Mouse (Mus musculus) gastrocnemius, postnatal 14 days (tissue): ENCODE data around the gene Nprl2. TPM values are rescaled to one million over a fixed set of nuclear protein-coding genes. Genes with fewer than 3 reads are reported as not detected.

Experiments used
- DNase-seq: peaks from one replicate; pipeline ENCODE4 v3.0.0; 2021; ENCODE audit warnings: mixed read lengths
- intact Hi-C: fragments of 180-260 bp; cut with DNase I; formaldehyde crosslinking; loops from one replicate; pipeline ENCODE4 v1.15.1; 2025; ENCODE audit warnings: low total_unique reads
- long read RNA-seq, 2 experiments: library from polyadenylated mRNA; stranded (forward); transcript quantifications; one replicate each; pipeline ENCODE4 v2.0.0; 2021
- total RNA-seq, 2 experiments: library from RNA; stranded (reverse); gene quantifications; 2 replicates each; pipeline ENCODE4 v1.2.3; 2021

The Nprl2 gene
- 1 to 10 TPM; 7.5 to 7.7 TPM for total RNA-seq
- long read RNA-seq, experiment 1, transcript Nprl2-201 (11 exons, 1,441 nt), result major isoform, 16 of 18 reads
- long read RNA-seq, experiment 1, partial matches to known transcripts, result 1 of 18 reads
- long read RNA-seq, experiment 1, other reads (novel, unspliced or antisense), result 1 of 18 reads
- long read RNA-seq, experiment 2, transcript Nprl2-201 (11 exons, 1,441 nt), result major isoform, 9 of 10 reads
- long read RNA-seq, experiment 2, partial matches to known transcripts, result 0 of 10 reads
- long read RNA-seq, experiment 2, other reads (novel, unspliced or antisense), result 1 of 10 reads

DNA sequence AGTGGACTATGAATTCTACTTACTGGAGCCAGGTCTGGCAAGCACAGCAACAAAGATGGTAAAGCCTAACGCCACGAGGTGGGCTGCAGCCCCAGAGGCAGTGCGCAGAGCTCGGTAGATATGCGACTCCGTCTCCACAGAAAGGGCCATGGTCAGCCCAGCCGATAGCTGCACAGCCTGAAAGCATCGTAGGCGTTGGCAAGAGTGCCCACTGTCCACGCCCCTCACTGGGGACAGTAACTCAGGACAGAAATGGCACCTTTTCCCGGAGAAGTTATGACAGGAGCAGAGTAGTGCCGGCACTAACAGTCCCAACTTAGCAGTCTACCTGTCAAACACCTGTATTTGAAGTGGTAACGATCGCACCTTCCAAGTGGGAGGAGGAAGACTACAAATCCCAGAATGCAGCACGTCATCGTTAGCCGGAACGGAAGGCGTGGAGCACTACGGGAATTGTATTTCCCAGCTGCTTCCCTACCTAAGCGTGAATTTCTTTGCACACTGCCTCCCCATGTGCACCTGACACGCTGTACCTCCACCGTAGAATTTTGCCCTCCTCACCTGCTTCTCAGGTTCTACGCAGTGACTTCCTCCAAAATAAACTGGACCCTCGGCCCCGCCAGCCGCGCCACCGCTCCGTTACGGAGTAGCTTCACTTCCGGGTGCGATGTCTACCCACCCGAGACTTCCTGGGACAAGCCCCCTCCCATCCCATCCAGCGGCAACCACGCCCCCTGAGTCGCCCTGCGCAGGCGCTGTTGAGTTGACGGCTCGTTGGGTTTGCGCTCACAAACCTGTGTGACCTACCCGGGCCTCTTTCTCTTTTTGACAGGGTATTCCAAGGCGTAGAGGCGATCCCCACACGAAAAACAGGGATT lies at the start of gene Nprl2, which contains the start of gene Cyb561d2:
Gene Nprl2, plus strand, starts transcription at position 753 of the 878 bp plus-strand sequence.
Gene Cyb561d2, minus strand, starts transcription at position 720 of the 878 bp plus-strand sequence.
- DNase-seq, result peak; percentile 93
- intact Hi-C loops, result no loop called here

DNA sequence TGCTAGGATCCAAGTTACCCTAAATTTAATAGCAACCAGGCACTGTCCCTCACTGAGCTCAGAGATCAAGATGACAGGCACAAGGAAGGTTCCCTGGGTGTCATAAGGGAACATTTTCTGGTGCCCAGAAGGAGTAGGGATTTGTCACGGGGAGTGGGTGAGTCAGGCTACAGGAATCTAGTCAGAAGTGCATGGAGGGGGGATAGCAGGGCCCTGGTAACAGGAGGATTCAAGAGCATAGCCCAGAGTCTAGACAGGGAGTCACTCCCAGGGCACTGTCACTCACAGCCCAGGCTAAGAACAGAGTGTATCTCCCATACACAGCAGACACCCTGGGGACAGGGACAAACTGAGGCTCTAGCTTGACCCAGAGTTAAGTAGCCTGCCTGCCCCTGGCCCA lies 48.5 kb upstream of the Nprl2 start:
- intact Hi-C loops, result no loop called here
- DNase-seq, result no peak

DNA sequence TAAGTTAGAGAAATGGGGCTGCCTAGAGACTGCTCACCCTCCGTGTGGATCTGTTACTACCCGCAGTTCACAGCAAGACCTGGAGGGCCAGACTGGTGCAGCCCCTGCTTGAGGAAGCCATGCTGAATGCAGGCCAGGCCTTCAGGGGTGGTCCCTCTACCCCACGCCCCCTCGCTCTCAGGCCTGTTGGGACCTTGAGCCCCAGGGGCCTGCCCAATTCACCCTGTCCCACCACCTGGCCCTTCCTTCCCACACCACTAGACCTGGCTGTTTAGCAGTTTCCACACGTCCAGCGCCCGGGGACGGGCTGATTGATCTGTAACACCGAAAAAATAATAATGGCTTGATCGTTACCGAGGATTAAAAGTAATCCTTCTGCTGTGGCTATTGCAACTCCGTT lies 47.8 kb upstream of the Nprl2 start:
- intact Hi-C loops, result no loop called here
- no peak for DNase-seq

DNA sequence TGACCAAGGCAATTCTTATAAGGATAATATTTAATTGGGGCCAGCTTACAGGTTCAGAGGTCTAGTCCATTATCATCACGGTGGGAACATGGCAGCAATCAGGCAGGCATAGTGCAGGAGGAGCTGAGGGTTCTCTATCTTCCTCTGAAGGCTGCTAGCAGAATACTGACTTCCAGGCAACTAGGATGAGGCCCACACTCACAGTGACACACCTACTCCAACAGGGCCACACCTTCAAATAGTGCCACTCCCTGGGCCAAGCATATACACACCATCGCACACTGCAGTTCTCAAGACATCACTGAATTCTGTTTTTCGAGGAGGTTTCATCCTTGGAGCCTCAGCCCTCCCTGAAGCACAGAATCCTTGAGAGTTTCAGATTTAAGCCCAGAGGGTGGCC lies 45.7 kb upstream of the Nprl2 start:
- intact Hi-C loops, result no loop called here
- DNase-seq, result no peak

DNA sequence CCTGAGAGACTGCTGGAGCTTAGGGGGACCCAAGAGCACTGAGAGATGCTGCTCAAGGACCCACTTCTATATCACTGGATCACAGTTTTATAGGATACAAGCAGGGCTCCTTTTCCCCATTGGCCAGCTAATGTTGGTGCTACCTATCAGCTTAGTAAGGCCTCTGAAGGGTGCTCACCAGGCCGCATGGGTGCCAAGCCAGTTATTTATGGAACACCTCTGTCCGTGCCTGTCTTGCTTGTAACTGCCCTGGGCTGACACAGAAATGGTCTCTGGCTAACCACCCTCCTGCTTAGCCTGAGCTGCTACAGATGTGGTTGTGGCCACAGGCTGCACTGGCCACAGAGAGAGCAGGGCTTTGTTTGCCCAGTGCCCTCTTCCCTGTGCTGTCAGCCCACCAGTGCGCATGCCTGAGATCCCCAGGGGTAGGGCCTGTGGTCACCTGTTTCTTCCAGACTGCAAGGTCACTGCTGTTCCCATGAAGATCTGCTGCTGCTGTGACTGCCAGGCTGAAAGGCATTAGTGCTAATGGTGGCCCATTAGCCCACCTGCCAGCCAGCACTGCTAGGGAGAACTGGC lies 41.2 kb upstream of the Nprl2 start:
- intact Hi-C loops, result no loop called here
- no peak for DNase-seq

DNA sequence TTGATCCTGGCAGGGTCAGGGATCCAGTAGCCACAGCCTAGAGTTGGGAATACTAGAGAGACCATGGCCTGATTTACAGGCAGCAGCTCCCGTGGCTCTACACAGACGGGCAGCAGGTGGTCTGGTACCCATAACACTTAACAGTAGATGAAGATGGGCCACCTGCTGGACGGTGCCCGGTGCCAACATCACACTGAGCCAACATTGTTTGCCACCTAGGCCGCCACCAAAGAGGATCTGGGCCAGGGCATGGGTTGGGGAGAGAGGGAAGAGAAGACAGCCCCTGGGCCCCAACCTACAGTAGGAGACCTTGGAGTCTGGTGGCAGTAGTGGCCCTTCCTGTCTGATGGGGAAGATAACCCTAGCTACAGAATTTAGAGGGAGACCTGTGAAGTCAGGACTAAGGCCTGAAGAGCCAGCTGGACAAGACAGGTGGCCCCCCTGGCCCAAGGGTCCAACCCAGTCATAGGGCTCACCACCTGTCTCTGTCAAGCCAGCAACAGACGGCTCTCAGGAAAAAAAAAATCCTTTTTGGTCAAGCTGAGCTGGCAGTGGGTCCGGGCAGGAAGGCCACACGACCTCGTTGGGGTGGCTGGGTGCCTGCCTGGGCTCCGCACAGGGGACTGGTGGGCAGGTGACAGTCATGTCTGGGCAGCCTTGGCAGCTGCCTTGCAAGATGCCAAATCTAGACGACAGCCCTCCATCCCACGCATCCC lies 39.7 kb upstream of the Nprl2 start:
- intact Hi-C loops, result no loop called here
- DNase-seq, result no peak

DNA sequence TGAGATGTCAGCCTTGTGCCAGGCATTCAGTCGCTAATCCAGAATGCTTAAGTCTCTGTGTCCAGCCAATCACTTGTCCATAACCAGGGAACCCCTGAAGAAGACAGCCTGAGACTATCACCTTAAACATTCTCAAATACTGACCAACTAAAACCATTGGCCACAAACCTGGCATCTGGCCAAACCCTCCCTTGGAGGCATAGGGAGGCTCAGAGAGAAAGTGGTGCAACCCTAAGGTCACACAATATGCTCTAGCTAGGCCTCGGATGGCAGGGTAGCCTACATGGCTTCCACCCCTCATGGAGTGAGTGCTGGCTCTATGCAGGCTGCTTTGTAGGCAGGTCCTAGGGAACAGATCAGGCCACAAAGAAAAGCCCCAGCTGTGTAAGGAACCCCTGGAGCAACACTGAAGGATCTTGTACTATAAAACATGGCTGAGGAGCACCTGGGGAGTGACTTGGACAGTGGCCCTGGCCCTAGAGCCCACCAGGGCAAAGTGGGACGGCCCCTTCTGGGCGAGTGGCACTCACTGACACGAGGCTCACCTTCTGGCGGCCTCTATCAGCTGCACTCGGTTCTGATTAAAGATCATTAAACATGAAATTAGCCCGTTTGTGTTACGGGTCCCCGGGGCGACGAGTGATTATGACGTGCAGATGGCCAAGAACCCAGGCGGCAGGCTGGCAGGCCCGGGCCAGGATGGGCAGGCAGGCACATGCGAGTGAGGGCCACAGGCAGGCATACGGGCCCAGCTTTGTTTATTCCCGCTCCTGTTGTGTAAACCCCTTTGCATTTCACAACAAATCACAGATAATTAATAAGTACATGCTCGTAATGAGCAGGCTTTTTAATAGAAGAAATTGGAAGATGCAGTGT lies 37.1 kb upstream of the Nprl2 start:
- no peak for DNase-seq

DNA sequence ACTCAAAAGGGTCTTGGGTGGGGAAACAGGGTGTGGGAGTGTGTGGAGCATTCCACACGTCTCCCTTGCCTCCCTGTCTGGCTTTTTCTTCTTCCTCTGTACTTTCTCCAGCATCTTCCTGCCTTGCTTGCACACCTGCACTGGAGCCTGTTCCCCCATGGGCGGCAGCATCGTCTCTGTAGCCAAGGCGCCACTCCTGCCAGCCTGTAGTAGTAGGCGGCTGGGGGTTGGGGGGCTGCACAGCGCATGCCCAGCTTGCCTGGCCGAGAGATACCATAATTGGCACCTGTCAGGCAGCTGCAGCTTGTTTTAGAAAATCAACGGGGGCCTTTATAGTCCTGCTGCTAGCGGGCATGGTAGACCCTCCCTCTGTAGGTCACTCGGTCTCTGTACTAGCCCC lies 33.8 kb upstream of the Nprl2 start:
- no peak for DNase-seq
- intact Hi-C loops, result no loop called here

More for the DNA sequence above, 37.1 kb upstream of the Nprl2 start:
- intact Hi-C loops, result no loop called here

DNA sequence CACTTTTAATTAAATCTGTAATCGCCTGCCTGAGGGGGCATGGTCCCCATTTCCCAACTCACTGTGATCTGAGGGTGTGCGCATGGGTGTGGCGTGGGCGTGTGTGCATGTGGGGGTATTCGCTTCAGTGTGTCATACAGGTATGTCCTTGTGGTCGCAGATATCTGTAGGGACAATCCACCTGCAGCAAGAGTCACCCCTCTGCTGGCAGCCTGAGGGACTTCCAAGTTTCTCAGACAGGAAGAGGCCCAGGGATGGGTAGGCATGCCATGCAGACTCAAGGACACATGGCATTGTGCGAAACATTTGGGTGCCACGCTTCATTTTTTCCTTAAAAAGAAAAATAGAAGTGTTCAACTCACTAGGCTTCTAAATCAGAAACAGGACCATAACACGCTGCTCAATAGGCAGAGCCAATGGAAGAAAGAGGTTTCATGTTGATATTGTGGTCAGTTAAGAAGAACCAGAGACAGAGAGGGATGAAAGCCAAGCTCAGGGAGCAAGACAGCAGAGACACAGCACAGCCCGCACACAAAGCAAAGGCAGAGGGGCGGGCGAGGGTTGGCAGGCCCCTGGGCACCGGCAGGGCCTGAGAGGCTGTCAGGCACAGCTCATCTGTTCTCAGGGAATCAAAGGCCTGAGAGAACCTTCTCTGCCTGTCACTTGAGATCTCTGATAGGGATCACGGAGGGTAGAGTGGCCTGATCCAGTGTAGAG lies 31.5 kb upstream of the Nprl2 start:
- intact Hi-C loops, result loop anchor here (10.0 kb wide), 2 partner anchors 46 to 616 kb away; partner anchors contain the start of gene Manf
- DNase-seq, result no peak

DNA sequence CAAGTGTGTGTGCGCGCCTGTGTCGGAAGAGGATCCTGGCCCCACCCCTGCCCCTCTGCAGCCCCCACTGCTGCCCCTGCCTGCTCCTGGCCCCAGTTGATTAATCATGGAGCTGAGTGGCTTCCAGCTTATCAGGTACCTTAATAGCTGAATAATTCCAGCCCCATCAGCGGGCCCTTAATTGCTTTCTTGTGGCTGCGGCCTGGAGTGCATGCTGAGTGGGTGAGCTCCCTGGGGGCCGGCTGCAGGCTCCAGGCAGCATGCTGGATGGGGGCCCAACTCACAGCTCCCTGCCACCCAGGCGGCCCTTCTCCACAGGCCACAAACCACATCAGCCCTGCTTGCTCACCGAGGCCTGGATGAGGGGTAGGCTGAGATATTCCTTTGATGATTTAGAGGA lies 30.6 kb upstream of the Nprl2 start:
- DNase-seq, result no peak
- intact Hi-C loops, result loop anchor here (10.0 kb wide), 2 partner anchors 47 to 617 kb away; partner anchors contain the start of gene Manf

DNA sequence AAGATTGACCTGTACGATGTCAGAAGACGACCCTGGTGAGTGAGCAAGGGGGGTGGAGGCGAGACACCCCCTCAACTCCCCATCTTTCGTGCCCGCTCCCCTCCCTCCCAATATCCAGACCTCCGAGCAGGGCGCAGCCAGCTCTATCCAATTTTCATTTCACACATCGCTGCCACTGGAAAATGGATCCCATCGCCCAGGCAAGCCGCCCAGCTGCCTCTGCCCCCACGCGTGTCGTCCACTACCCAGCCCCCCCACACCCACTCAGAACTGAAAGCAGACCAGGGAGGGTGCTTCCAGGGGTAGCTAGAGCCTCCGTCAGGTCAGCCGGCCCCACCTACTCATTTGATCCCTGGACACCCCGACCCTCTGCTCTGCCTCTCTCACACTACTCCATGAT lies 29.7 kb upstream of the Nprl2 start:
- intact Hi-C loops, result loop anchor here (2.0 to 10.0 kb wide), 3 partner anchors 48 to 618 kb away; partner anchors contain the start of gene Manf
- no peak for DNase-seq

DNA sequence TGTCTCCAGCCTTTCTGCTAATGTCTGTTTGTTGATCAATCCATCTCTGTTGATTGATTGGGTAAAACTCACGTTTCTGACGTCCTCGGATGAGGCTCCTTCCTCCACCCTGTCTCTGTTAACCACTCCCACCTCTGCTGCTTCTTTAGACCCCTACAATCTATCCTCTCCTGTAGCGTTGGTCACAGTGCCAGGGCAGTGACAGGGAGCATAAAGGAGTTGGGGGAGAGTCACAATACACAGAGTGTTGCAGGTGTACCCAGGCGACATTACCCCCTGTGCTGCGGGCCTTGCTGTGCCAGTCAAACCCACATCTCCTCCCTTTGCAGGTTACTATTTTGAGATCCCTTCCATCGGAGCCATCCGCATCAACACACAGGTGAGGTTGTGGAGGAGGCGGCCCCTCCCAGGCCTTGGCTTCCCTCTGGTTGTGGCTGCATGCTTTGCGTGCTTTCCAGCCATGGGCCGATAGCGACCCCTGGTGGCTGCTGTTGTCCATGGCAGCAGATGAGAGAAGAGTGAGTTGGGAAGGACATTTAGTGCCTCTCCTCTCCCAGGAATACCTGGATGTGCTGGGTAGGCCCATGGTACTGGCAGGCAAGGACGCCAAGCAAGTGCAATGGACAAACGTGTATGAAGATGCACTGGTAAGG lies 27.6 kb upstream of the Nprl2 start:
- peak; percentile 78 for DNase-seq
- intact Hi-C loops, result loop anchor here (10.0 kb wide), 2 partner anchors 50 to 620 kb away; partner anchors contain the start of gene Manf

DNA sequence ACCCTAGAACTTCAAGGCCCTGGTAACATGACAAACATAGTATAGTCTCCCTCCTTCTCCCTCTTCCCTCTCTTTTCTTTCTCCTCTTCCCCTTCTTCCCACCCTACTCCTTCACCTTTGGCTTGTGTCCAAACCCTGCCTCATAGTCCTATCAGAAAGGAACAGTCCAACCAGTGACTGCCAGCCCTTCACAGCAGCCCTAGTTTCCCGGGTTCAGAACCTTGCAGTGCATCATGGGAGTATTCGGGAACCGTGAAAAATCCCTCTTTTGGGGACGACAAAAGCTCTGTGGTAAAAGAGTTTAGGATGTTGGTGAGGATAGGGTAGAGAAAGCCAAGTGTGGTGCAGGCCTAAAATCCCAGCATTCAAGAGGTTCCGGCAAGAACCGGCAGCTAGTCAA lies 21.7 kb upstream of the Nprl2 start:
- DNase-seq, result no peak
- intact Hi-C loops, result no loop called here

DNA sequence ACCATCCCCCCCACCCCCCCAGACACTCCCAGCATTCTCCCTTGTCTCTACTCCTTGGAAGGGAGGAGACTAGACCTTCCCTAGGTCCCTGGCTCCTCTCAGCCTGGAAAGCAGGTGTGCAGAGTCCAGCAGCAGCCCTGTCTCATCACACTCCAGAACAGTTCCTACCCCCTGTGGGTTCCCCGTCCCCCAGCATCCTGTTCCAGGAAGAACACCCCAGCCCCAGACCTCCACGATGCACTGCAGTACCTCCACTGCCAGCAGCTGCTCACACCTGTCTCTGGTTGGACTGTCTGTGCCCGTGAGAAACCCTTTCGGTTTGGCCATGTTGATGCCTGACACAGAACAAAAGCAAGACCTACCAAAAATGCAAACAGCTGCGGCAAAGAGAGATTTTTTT lies 20.8 kb upstream of the Nprl2 start:
- intact Hi-C loops, result no loop called here

DNA sequence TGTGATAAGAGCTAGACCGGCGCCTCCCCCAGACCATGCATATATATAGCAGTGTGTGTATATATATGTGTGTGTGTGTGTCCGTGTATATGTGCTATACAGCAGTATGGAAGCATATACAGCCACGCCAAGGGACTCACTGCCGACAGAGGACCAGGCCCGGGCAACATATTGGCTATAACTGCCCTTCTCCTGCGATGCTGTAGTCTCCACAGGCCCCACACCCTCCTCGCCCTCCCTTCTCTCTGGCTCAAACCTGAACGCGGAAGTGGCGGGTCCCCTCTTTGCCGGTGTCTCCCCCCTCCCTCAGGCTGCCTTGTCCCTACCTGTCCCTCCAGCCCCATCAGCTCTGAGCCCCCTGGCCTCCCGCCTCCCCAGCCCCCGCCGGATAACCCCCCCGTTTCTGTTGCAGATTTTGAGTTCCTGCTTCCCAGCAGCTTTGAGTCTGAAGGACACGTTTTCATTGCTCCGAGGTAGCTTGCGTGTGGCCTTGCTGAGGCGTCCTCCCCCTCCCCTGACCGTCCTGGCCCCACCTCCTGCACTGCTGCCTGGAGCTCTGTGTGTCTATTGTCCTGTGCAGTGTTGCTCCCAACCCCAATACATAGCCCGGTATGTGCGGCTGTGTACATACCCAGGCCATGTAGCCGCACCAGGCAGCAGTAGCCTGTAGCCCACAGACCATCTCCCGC lies 20.2 kb upstream of the Nprl2 start:
- DNase-seq, result no peak
- intact Hi-C loops, result no loop called here

More for the DNA sequence above, 20.8 kb upstream of the Nprl2 start:
- DNase-seq, result no peak

DNA sequence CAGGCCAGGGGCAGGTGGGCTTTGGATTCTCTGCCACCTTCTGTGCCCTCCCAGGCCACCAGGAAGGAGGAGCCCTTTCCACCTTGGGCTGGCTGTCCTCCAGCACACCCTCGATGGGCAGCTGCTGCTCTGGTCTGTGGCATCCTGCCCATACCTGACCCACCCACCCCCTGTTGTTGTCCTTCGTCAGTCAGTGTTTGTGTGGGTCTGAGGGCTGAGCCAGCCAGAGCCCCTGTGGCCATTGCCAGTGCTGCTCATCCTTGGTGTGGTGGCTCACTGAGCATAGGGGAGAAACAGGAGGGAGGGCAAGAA lies 19.7 kb upstream of the Nprl2 start:
- no peak for DNase-seq
- intact Hi-C loops, result no loop called here
